Mouse (Mus musculus) gastrocnemius, postnatal 25 days (tissue): Measurements from ENCODE around the gene Elmsan1. TPM values are rescaled to one million over a fixed set of nuclear protein-coding genes. Genes with fewer than 3 reads are reported as not detected.

ENCODE experiments used
- DNase-seq: peaks from one replicate; pipeline ENCODE4 v3.0.0; 2022
- total RNA-seq, 2 experiments: library from RNA; stranded (reverse); gene quantifications; 1 replicate in 1 of 2; 2 replicates in 1 of 2; pipeline ENCODE4 v1.2.3; 2021

Gene Elmsan1
- total RNA-seq, 2 experiments from 2014 or later = 8.0 to 9.9 TPM

- peak; percentile 80 for DNase-seq
These were observed 43.8 kb downstream of the Elmsan1 start for GRCm38 (mm10) chr12:84174871-84175270.

- DNase-seq = no peak
These were observed 44.4 kb downstream of the Elmsan1 start for GRCm38 (mm10) chr12:84174190-84174811.

- DNase-seq = no peak
These were observed 45.3 kb downstream of the Elmsan1 start for GRCm38 (mm10) chr12:84173309-84173915.

- DNase-seq = no peak
These were observed 45.8 kb downstream of the Elmsan1 start for GRCm38 (mm10) chr12:84172862-84173261.

DNA sequence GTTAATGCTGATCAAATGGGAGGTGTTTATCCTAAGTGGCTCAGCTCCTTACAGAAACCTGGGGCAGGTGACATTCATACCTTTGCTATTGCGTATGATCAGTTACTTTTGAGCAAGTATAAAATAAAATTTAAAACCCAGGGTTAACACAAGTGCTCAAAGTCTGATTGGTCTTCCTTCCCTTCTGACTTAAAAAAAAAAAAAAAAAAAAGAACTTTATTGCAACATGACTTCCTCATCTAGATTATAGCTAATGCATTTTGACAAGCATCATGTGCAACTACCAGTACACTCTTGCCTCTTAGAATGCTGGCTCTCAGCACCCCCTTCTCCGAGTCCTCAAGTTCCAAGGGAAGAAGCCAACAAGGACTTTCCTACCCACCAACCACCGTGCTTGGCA, 46.5 kb downstream of the Elmsan1 start:
- no peak for DNase-seq

- DNase-seq = no peak
These were observed 48.1 kb downstream of the Elmsan1 start for GRCm38 (mm10) chr12:84170610-84171009.

- no peak for DNase-seq
These were observed 52.9 kb downstream of the Elmsan1 start for GRCm38 (mm10) chr12:84165631-84166373.

- no peak for DNase-seq
These were observed 55.0 kb downstream of the Elmsan1 start for GRCm38 (mm10) chr12:84163586-84164110.

DNA sequence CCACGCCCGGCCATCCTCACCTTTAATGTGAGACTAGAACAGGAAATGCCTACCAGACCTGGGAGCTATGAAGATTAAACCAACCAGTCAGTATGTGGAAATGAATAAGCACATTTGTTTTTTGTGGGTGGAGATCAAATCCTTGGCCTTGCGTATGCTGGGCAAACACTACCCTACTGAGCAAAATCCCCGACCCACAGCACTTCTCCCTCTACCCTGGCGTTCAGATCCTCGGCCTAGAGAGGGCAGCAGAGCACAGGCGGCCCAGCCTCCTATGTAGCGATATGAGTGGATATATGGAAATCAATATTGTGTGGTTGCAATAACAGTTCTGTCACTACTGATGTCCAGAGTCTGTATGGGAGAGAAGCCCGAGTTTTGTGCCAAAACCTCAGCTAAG, 55.5 kb downstream of the Elmsan1 start:
- DNase-seq = no peak

GRCm38 (mm10) chr12:84161616-84162433, 56.9 kb downstream of the Elmsan1 start:
- DNase-seq = no peak

GRCm38 (mm10) chr12:84161116-84161515, 57.6 kb downstream of the Elmsan1 start:
- DNase-seq = no peak

DNA sequence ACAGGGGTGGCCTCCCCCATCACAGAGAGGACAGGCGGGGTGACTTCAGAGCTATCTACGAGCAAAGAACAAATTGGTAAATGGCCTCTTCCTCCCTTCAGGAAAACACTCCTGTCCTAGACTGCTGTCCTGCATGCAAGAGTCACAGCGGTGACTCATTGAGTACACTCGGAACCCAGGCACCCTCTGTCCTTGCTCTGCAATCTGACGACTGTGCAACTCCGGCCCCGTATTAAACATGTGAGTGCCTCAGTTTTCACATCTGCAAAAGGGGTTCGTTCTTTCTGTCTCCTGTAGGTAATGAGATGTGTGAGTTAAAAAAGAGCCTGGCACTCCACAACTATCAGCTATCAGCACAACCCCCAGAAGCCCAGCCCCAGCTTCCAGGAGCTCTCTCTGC, 58.2 kb downstream of the Elmsan1 start:
- no peak for DNase-seq

DNA sequence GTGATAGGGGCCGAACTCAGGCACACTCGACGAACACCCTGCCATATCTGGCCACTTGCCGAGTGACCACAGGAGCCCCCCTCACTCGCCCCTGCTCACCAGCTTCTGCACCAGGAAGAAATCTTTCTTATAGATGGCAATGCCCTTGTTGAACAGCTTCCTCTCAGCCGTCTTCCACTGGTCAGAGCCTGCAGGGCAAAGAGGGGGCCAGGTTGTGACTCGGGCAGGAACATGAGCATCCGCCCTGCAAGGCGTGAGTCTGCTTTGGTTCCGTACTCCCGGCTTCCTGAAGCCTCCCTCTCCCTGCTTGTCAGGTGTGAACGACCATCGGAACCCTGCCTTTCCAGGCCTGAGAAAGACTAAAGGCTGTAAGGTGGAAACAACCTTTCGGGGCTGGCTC, 60.5 kb downstream of the Elmsan1 start:
- no peak for DNase-seq

DNA sequence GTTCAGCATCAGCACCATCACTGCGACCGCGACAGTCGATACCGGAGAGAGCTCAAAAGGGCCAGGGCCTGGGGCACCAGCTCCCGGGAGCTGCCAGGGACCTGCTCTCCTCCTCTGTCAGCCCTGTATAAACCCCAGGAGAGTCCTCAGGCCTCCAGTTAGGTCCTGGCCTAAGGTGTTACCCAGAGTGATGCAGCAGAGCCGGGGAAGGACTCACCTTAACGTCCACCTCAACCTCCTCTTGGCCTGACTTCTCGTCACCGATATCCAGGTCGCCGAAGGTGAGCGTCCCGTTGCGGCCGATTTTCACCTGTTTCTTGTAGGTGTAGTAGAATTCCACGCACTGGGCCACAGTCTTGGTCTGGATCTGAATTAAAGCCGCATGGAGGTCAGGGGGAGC, 62.5 kb downstream of the Elmsan1 start:
- DNase-seq = no peak

DNA sequence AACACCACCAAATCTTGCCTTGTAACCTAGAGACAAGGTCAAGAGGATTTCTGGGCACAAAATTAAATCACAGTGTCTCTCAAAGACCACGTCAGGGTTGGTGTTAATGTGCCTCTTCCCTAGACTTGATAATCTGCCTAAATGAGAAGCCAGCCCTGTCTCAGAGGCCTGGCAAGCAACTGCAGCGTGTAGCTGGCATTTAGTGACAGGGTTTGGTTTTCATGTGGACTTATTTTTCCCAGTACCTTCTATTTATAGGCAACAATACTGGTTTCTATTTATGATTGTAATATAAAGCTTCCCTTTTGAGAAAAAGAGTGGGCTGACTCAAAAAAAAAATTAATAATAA, 63.2 kb downstream of the Elmsan1 start:
- no peak for DNase-seq

- peak; percentile 71 for DNase-seq
These were observed 63.7 kb downstream of the Elmsan1 start for GRCm38 (mm10) chr12:84154786-84155522.

DNA sequence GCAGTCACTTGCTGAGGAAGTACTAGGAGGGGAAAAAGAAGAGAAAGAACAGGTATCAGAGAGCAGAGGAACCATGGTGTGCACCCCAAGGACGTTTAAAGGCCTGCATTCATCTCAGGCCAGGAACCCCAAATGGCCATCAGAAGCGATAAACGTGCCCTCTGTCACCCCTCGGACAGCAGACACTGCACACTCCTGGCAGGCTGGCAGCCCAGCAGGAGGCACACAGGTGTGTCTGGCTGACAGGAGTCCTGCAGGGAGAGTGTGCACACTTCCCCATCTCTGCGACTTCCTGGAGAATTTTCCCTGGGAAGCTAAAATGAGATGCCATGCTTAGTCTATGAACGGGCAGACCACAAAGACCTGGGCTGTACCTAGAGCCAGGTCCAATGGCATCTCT, 65.3 kb downstream of the Elmsan1 start:
- DNase-seq = no peak

DNA sequence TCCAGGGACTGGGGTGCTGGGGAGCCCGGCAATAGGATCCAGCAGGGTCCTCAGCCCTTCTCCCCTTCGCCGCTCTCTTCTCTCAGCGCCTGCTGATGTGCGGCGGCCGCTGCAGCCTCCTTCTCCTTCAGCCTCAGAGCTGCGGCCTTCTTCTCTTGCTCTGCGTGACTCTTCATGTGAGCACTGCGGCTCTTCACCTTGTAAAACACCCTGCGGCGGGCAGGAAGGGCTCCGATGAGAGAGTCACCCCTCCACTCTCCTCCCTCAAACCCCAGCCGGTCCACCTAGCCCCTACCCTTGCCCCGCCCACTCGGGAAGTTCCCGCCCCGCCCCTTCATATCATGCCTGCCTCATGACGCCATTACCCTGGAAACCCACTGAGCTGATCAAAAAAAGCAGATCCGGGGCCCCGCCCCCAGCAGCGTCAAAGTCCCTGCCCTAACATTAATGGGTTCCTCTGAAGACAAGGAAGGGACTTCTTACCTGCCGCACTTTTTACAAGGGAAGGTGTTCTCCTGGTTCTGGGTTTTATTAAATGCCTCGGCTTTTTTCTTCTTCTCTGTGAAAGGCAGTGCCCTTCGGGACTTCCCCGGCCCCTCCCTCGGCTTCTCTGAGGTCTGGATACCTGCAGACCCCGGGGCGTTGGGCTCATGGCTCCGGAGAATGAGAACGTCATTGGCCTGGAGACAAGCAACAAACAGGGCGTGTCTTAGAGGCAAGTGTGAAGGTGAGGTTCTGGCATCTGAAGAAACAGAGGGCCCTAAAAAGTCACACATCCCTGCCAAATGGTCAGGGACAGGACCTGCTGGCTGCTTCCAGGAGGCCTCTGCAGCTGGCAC, 66.1 kb downstream of the Elmsan1 start:
- DNase-seq = no peak

DNA sequence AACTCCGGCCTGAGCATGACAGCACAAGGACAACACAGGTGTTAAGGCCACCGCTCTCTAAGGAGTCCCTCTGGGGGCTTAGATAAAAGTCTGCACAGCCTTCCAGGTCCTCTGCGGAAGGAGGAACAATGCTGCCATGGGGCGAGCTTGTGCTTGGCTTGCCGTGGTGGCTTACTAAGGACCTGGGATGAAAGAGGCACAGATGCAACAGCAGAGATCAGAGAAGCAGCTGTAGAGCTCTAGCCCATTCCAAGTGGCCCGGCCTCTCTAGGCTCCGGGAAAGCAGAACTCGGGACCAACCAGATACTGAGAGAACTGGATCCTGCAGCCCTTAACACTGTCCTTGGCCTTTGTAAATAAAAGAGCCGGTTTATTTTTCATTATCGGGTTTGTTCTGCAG, 66.8 kb downstream of the Elmsan1 start:
- no peak for DNase-seq

DNA sequence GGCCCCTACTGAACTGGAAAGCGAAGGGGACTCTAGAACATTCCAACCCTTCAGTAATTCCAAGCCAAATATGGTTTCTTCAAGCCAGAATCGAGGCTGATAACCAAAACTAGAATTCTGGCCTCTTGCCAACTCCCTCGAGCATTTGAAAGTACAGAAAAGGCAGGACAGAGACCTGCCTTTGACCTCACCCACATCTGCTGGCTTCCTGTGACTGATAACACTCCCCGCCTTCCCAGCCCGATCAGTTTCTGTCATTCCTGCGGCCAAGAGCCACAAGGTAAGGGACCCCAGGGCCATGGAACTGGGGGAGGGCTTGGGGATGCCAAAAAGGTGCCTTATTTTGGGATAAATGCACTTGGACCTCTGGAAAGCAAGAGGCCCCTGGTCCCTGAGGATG, 67.7 kb downstream of the Elmsan1 start:
- DNase-seq = no peak

- DNase-seq = no peak
These were observed 68.7 kb downstream of the Elmsan1 start for GRCm38 (mm10) chr12:84149971-84150370.
